Mouse (Mus musculus) gonadal fat pad, adult 2 months (tissue): ENCODE measurements around the gene Rpp14. TPM values are rescaled to one million over a fixed set of nuclear protein-coding genes. Genes with fewer than 3 reads are reported as not detected.
"Not testable (repeated sequence)": the region's sequence is repeated elsewhere in the genome, so short reads cannot be mapped to it uniquely, and the experiment has no call there.

Source experiments
- DNase-seq: peaks from one replicate; pipeline ENCODE4 v3.0.0-alpha.2; 2012; ENCODE audit warnings: low read depth
- polyA plus RNA-seq: library from polyadenylated mRNA; depleted of rRNA; stranded (reverse); fragments of >200 nt; gene quantifications from 2 replicates; pipeline ENCODE4 v1.2.3, GENCODE M21; 2012; rRNA removed

Rpp14 gene
- polyA plus RNA-seq, 1 experiment, result 9.3 TPM

DNA sequence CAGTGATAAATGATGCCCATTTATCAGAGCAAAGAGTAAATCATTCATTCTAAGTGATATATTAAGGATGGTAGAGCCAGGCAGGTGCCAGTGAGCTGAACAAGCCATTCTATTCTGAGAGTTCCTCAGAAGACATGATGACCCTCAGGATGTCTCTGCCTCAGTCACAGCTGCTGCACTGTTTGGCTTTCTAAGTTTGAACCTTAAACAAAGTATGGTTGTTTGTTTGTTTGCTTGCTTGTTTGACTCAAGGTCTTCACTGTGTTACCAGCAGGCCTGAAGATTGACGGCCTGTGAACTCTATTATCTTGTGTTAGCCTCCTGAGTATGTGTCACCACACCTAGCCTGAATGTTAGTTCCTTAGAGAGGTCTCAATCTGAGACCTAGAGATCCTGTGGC lies 34.6 kb downstream of the Rpp14 start:
- no peak for DNase-seq

DNA sequence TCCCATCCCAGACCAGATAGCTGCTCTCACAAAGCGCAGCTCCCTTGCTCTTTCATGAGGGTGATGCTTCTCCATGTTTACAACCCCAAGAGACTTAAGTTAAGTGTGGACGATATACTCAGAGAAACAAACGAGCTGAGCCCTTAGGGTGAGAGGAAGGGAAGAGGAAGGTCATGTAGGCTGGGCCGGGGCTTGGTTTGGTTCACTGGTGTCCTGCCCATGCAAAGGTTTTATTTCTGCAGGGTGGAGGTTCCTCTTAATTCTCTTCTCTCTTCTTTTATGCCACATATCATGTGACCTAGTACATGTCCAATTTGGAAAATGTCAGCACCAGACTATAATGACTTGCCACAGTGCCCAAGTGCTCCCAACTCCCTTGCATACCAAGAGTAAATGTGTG lies 35.6 kb downstream of the Rpp14 start:
- no peak for DNase-seq

DNA sequence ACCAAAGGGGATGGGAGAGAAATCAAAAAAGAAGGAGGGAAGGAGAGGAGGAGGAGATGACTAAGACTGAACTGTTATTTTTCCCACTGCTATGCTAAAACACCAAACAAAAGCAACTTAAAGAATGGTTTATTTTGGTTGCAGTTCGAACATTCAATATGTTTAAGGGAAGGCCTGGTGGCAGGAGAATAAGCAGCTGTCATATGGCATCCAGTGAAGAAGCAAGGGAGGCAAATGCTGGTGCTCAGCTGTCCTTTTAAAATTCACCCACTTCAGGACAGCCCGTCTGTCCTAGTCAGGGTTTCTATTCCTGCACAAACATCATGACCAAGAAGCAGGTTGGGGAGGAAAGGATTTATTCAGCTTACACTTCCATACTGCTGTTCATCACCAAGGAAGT lies 37.2 kb downstream of the Rpp14 start:
- DNase-seq, result no peak

DNA sequence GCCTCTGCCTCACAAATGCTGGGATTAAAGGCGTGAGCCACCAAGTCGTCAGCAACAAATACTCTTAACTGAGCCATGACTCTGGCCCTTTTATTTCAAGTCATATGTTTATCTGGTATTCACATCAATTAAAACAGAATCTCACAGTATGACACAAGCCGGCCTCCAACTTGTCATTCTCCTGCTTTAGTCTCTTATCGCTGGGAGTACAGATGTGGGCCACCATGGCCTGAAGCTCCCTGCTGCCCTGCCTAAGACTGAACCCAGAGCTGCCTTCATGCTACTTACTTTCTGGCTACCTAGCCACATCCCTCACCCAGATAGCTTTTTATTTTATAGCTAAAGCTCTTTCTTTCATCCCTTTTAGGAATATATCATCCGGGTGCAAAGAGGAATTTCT lies 39.3 kb downstream of the Rpp14 start:
- no peak for DNase-seq

DNA sequence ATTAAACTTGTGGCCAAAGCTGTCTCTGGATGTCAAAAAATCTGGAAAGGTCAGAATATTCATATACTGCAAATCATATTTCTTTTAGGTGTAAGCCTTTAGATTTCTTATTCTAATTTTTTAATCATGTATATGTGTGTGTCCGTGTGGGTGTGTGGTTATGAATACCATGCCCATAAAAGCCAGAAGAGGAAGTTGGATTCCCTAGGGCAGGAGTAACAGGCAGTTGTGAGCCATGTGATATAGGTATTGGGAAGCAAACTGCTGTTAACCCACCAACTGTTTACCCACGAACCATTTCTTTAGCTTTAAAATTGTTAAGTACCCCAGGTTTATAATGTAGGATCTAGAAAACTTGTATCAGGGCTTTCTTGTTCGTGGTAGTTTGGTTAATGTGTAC lies 39.7 kb downstream of the Rpp14 start:
- DNase-seq, result no peak

DNA sequence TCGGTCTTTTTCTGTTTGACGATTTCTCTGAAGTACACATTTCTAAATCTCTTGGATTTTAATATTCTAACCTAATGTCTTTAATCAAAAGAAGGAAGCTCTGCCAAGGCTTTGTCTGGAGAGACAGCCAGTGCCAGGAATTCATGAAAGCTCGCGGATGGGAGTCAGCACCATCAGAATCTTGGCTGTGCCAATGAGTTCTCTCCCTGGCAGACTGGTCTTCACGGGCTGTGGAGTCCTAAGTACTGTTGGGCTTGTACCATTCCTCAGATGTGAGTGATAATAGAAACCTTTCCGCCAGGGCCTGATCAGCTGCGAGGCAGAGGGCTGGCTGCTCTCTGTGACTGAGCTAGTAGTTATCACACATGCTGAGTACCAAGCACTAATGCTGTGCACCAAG lies 43.0 kb downstream of the Rpp14 start:
- no peak for DNase-seq

DNA sequence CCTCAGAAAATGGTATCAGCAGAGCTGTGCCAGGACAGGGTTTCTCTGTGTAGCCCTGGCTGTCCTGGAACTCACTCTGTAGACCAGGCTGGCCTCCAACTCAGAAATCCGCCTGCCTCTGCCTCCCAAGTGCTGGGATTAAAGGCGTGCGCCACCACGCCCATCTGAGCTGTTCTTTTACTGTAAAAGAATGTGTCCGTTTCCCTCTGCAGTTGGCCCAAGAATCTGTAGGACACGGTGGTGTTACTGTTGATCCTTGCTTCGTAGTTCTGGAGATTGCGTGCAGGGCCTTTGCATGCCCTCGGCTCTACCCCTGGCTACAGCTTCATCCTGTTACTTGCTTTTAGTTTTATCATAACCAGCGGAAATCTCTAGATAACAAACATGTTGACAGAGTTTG lies 43.4 kb downstream of the Rpp14 start:
- DNase-seq, result not testable (repeated sequence)

DNA sequence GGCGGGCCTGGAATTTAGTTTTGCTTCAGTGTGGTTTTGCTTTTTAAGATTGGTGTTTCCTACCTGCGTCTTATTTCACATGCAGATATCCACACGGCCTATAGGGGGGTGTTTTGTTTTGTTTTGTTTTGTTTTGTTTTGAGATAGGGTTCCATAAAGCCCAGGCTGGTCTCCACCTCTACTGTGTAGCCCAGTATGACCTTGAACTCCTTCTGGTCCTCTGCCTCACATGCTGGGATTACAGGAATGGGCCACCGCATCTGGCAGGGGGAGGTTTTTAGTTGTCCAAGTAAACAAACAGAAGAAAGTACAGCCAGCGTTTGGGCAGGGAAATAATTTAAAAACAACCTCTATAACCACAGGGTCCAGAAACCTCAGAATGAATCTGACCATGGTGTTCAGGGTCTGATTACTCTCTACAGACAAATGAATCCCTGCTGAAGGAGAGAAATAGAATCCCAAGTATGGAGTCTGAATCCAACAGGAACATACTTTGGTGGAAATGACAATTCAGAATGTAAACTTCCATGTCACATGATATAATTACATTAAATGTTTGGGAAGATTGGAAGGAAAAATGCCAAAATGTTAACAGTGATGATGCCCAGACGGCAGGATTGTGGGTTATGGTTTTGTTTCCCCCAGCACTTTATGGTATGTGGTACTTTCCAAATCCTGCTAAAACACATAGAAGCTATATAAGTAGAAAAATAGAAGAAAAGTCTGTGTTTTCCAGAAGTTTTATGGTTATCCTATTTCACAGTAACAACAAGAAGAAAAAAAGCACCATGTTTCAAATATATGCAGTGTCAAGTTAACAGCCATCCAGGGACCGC lies 44.1 kb downstream of the Rpp14 start:
- DNase-seq, result no peak

DNA sequence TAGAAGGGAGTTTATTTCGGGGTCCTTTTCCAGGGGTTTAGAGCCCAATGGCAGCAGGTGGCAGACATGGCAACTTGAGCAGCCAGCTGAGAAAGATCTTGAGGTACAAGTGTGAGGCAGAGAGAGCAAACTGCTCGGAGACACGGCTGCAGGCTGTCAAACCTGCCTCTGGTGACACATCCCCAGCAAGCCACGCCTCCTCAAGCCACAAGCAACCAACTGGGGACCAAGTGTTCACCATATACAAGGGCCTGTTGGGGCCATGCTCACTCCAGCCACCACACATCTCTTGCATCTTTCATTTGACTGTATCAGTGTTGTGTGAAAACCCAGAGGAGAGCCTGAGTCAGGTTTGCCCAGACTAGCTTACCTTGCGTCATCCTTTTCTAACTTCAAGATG lies 47.8 kb downstream of the Rpp14 start:
- no peak for DNase-seq

DNA sequence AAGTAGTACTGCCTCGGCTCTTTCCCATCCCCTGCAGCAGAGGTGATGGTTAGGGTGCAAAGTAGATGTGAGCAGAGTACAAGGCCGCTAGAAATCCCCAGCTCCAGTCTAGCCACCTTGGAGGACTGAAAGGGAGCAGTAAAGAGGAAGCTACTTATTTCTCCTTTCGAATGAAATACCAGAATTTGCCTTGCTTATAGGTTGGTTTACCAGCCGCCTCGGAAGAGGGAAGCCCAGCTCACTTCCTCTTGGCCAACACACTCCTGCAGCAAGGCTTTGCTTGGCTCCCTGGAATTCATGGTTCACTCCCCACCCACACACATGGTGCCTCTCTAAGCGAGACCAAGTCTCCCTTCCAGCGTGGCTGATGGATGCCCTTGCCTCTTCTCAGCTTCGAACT lies 52.6 kb downstream of the Rpp14 start:
- DNase-seq, result no peak

DNA sequence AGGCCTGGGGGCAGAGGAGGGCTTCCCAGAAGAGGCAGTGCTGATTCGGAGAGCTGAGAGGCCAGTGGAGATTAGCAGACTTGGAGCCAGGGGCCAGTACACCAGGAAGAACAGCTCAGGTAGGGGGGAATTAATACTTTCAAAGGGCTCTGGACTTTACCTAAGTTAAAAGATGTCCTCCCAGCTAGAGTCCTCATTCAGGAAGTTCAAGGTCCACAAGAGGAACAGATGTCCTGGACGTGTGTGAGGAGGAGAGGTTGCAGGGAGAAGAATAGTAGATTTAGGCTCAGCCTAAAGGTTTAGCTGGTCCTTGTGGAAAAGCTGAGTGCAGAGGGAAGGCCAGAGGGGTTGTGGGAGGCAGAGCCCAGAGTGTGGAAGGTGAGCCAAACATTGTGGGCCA lies 54.1 kb downstream of the Rpp14 start:
- no peak for DNase-seq

DNA sequence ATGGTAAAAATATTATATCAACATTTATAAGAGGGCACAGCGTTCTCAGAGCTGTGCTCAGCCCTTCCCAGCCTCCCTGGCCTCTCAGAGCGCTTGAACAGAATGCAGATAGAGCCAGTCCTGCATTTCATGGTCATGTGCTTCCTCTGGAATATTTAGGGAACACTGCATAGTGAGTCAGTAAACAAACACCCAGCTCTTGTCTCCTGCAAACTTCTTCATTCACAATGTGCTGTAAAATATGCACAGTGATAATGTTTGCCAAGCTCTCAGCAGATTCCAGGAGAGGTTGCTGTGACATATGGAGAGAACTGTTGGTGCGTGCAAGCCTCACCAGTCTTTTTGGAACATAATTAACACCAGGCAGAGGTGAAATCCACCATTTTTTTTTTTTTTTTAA lies 55.0 kb downstream of the Rpp14 start:
- no peak for DNase-seq

DNA sequence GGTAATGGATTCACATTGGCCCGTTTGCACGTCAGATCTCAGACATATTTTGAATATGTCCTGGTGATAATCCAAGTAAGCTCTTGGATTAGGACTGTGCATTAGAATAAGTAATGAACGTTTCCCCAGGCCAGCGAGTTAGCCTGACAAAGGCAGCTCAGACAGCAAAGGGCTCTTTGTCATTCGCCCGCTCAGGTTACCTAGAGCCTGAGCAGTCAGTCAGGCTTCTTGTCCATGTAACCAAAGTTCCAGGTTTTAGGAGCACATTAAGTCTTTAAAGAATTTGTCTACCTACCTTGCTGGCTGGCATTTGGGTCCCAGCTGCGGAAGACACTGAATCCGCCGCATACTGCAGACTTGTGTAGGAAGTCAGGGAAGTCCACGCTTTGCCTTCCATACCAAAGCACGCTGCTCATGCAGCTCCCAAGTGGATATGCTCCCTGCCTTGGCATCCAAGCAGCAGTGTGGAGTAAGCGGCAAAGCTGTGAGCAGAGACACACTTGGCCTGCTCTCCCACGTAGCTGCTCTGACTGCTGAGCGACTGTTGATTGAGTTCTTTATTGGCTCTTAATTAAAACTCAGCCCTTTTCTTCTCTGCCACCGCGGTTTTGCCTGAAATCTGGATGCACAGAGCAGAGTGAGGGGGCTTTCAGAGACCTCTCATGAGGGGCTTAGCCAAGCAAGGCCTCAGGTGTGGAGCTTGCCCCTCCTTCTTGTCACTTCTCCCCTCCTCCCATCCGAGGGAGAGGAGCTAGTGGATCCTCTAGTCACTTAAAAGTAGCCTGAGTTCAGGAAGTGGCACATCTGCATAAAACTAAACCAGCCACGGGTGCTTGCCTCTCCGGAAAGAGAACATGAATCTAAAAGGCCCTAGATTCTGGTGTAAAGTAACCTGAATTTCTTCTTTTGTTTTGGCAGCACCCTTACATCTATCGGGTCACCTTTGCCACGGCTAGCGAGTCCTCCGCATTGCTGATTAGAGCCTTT lies 59.9 kb downstream of the Rpp14 start:
- DNase-seq, result no peak

DNA sequence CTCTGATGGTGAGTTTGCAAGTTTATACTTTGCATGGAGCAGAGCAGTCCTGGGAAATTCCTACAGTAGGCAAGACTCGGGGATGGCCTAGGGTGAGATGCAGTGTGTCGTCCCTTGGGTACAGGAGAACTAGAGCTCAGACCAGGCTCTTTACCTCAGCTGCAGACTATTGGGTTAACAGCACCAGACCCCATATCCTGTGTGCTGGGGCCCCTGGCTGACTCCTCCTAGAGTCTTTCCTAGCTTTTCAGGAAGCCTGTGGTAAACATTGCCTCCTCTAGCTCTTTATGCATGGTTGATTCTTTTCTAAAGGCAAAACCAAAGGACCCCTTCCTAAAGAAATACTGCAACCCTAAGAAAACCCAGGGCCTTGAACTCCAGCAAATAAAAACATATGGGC lies 61.0 kb downstream of the Rpp14 start:
- no peak for DNase-seq

Other genes with a start within 250 kb of the Rpp14 start
- gene Gm45521, start 123.1 kb upstream of the Rpp14 start, polyA plus RNA-seq, result not detected in 2 replicates
- 1.4 and 2.1 TPM in 2 replicates for gene Dnase1l3, start 85.8 kb upstream of the Rpp14 start, polyA plus RNA-seq
- gene Abhd6, start 77.5 kb upstream of the Rpp14 start, polyA plus RNA-seq, result 15.3 and 17.2 TPM in 2 replicates
- 23.3 and 24.0 TPM in 2 replicates for gene Pxk, start 17.8 kb downstream of the Rpp14 start, polyA plus RNA-seq
- 81.0 and 109 TPM in 2 replicates for gene Pdhb, start 92.7 kb downstream of the Rpp14 start, polyA plus RNA-seq
- 9.7 and 13.3 TPM in 2 replicates for gene Kctd6, start 133.8 kb downstream of the Rpp14 start, polyA plus RNA-seq
- 1.1 and 1.3 TPM in 2 replicates for gene Acox2, start 179.0 kb downstream of the Rpp14 start, polyA plus RNA-seq
- 3.5 and 5.0 TPM in 2 replicates for gene Fam107a, start 237.7 kb downstream of the Rpp14 start, polyA plus RNA-seq